Mouse (Mus musculus) layer of hippocampus, adult 18-20 months (tissue): ENCODE data around the gene Pim3. TPM values are rescaled to one million over a fixed set of nuclear protein-coding genes. Genes with fewer than 3 reads are reported as not detected.
"Not testable (repeated sequence)": the region's sequence is repeated elsewhere in the genome, so short reads cannot be mapped to it uniquely, and the experiment has no call there.

ENCODE experiments used
- DNase-seq, 2 experiments: peaks; one replicate each; pipeline ENCODE4 v3.0.0; 2022; ENCODE audit warnings: low spot score in 2 of 2
- long read RNA-seq: library from polyadenylated mRNA; stranded (forward); transcript quantifications from one replicate; pipeline ENCODE4 v2.0.0, GENCODE M21; 2021
- total RNA-seq, 2 experiments: library from RNA; stranded (reverse); gene quantifications; 2 replicates each; pipeline ENCODE4 v1.2.3; 2021

The Pim3 gene
- 10 to 100 TPM; 36.8 to 47.6 TPM for total RNA-seq
- long read RNA-seq, transcript Pim3-201 (6 exons, 2,427 nt), result major isoform, 58 of 70 reads
- long read RNA-seq, partial matches to known transcripts, result 7 of 70 reads
- long read RNA-seq, other reads (novel, unspliced or antisense), result 5 of 70 reads

GRCm38 (mm10) chr15:88861772-88862622 is at the start of gene Pim3:
TSS of gene Pim3 (plus strand) at chr15:88862186.
- peak; percentile 96 to 99 for DNase-seq

DNA sequence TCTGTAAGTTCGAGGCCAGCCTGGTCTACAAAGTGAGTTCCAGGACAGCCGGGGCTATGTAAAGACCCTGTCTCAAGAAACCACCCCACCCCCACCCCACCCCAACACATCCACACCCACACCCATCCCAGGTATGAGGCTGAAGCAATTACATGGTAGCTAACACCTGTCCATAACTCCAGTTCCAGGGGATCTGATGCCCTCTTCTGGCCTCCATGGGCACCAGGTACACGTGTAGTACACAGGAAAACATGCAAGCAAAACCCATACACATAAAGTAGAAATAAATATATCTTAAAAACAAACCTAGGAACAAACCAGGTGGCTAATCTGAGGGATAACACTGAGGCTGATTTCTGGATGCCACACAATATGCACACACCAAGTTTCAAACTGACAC is 48.7 kb upstream of the Pim3 start:
- DNase-seq, result no peak

DNA sequence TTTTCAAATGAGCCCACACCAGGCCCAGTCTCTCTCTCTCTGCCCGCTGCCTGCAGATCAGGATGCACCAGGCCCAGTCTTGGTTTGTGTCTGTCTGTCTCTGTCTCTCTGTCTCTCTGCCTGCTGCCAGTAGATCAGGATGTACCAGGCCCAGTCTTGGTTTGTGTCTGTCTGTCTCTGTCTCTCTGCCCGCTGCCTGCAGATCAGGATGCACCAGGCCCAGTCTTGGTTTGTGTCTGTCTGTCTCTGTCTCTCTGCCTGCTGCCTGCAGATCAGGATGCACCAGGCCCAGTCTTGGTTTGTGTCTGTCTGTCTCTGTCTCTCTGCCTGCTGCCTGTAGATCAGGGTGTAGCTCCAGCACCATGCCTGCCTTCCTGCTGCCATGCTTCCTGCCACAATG is 48.1 kb upstream of the Pim3 start:
- DNase-seq, result not testable (repeated sequence)

DNA sequence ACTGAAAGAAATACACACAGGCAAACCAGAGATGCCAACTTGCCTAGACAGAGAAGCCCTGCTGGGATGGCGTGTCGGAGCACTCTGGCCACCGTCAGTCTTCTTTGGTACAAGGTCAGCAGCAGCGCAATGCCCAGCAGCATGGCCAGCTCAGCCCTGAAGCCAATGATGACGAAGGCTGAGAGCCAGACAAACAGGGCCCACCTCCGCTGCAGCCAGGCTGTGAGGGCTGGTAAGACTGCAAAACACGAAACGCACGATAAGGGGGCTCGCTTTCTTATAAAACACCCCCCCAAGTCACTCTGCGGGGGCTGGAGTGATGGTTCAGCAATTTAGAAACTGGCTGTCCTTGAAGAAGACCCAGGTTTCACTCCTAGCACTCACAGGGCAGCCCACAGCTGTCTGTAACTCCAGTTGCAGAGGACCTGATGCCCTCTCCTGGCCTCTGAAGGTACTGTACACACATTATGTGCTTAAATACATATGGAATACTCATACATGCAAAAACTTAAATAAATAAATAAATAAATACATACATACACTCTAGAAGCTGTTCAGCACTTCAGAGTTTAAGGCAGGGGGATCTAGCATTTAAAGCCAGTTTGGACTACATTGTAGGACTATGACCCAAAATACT is 47.5 kb upstream of the Pim3 start:
- DNase-seq, result no peak

DNA sequence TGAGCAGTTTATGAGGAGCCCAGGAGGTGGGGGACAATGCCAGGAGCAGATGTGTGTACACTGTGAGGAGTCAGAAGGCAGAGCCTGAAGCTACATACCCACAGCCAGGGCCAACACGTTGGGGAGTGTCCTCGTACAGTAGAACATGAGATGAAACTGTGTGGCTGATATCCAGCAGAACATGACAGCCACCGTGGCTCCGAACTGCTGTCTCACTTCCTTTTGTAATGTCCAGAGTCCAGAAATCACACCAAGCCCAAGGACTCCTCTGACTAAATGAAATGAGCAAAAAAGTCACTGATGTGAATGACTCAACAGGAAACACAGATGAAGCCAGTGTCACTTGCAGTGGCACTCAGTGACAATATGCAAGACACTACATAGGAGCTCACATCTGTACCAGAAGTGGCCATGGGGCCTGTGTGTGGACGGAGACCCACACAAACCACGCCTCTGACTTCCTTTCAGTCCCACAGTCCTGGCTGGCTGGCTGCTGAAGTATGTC is 46.7 kb upstream of the Pim3 start:
- DNase-seq, result no peak

DNA sequence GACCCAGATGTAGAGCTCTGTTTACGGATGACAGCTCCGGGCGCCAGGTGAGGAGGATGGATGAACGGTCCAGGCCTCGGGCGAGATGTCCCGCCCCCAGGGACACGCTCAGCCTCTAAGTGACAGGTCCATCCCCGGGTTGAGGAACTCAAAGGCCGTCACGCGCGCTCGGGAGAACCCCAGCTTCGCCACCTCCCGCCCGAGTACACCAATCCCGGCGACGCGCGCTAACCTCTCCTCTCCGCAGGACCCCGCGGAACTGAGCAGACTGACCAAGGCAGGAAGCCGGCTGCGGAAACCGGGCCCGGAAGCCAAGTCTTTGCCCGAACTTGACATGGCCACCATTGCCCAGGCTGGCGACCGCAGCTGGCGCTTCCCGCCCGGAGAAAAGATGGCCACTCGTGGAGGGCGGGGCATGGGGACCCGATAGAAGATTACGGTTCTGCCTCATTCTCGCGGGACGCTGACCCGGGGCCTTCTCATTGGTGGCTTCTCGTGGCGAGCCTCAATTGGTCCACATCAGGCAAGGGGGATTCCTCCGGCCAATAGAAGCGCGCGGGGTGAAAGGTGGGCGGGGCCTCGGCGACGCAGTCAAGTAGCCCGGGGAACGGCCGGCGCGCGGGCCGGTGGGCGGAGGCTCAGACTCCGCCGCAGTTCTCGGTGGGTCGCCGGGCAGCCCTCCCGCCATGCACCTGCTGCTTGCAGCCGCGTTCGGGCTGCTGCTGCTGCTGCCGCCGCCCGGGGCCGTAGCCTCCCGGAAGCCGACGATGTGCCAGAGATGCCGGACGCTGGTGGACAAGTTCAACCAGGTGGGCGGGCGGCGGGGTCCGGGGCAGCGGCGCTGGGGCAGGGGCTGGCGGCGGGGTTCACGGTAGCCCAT is 42.7 kb upstream of the Pim3 start, which contains the start of the genes Alg12 and Creld2:
TSS of gene Alg12 (minus strand) at position 293 of the 880 bp plus-strand sequence.
TSS of gene Creld2 (plus strand) at position 621 of the 880 bp plus-strand sequence.
- peak; percentile 100 for DNase-seq

DNA sequence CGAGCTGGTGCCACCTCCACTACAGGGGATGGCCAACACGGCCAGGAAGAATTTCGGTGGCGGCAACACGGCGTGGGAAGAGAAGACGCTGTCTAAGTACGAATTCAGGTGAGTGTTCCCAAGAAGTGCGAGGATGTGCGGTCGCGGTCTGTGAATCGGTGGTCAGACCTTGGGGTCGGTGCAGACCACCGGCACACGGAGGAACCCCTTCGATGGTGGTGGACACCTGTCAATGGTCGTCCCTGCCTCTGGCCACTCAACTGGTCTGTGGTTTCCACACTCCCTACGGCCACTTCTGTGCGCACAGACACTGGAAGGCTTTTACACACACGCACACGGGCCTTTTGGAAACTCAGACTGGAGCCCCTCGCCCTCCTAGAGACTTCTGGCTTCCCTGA is 42.1 kb upstream of the Pim3 start:
- DNase-seq, result no peak

DNA sequence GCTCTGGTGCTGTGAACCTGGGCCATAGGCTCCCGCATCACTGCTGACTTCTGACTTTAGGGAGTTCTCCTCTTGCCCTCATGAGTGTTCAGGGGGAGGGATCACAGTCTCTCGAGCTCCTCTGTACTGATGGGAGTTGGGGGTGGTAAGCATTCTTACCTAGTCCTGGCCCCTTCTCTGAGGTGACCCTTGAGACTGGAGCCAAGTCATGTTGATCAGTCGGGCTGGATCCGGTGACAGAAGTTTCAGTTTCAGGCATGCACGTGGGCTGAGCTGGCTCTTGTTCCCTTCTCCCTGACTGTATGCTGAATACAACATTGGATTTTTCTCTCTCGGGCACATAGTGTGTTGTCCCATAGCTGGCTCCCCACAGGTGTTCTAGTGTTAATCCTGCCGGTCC is 40.6 kb upstream of the Pim3 start:
- DNase-seq, result no peak

DNA sequence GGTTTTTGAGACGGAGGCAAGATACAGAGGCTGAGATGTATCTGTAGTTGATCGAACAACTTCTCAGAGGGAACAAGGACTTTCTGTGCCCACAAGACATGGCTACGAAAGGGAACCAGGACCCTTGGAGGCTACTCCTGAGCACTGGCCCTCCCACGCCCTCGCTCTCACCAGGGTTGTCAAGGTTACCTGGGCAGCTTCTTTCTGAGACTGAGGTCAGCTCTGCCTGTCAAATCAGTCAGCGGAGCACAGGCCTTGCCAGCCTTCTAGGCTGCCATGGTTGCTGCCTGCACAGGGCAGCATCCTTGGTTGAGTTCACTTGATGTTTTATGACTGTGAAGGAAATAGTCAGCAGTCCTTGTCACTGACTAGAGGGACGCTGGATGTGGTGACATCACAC is 39.5 kb upstream of the Pim3 start:
- no peak for DNase-seq

DNA sequence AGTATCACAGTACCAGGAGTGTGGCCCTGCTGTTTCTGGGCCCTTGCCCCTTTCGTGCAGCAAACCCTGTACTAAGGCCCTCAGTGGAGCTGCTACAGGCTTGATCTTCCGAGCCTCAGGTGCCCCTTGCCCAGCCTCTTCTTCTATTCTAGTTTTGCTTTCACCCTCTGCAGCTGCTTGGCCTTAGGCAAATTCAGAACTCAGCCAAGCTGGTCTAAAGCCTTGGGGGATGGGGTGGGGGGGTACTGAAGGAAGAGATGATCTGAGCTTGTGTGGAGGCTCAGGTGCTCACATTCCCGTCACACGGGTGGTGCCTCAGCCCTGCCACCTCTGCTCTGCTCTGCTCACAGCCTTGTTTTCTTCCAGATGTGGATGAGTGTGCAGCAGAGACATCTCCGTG is 38.6 kb upstream of the Pim3 start:
- no peak for DNase-seq

GRCm38 (mm10) chr15:88827466-88827865 is 34.5 kb upstream of the Pim3 start:
- no peak for DNase-seq

- DNase-seq, result peak in 1 of 2 experiments; percentile 45
Measured at GRCm38 (mm10) chr15:88827991-88828799, 33.8 kb upstream of the Pim3 start.

DNA sequence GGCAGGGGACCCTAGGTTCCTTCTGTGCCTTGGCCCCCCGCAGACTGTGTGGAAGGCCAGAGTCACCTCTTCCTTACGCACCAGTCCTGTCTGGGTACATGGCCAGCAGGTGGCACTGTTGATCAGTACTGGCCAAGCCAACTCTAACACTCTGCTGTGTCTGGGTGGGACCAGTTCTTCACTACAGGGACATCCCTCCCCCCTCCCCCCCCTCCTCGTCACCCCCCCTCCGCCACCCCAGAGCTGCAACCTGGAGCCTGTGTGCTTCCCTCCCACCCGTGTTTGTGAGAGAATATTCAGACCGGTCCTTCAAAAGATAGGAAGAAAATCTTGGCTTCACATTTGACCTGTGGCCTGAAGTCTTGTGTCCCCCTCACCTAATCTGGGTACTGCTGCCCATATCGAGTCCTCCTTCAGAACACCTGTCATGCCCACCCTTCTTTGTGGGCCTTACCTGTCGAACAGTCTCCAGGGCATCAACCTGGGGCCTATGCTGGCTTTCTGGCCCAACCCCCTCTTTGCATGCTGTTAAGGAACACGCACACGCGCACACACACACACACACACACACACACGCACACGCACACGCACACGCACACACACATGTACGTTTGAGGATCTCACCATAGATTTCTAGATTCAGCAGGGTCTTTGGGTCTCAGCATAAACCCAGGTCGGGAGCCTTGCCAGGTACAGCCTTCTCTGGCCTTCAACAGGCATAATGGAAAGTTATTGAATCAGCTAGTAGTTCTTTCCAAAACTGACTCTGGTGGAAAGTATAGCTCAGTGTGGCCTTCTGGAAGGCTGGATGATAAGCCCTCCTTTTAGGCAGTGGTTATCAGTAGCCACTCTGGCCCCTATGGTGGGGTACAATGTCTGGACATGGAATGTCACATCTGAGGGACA is 32.9 kb upstream of the Pim3 start:
- peak; percentile 70 to 91 for DNase-seq

GRCm38 (mm10) chr15:88829791-88830440 is 32.1 kb upstream of the Pim3 start:
- no peak for DNase-seq

GRCm38 (mm10) chr15:88830696-88831095 is 31.3 kb upstream of the Pim3 start:
- no peak for DNase-seq

GRCm38 (mm10) chr15:88831482-88831881 is 30.5 kb upstream of the Pim3 start:
- DNase-seq, result no peak

GRCm38 (mm10) chr15:88832536-88832935 is 29.4 kb upstream of the Pim3 start:
- no peak for DNase-seq

- no peak for DNase-seq
Measured at GRCm38 (mm10) chr15:88836031-88836430, 26.0 kb upstream of the Pim3 start.

GRCm38 (mm10) chr15:88836571-88836970 is 25.4 kb upstream of the Pim3 start:
- no peak for DNase-seq
